Mouse (Mus musculus): Measurements from ENCODE around the gene Cyth2. TPM values are rescaled to one million over a fixed set of nuclear protein-coding genes. Genes with fewer than 3 reads are reported as not detected.

The Cyth2 gene
- polyA plus RNA-seq, 1 experiment from 2014 or later = 194 TPM

- H3K9me3 ChIP-seq (ENCODE audit: control insufficient read depth, low read length) = no peaks in the 10 kb centered on the region
- peak; percentile 51 for DNase-seq (ENCODE audit: low spot score)
- no peak overlapping the region for H3K4me2 ChIP-seq (ENCODE audit: low read depth, low read length, severe bottlenecking)
- H3K27ac ChIP-seq (ENCODE audit: low read depth, low read length) = no peak overlapping the region
- peaks cover 37% of the 10 kb centered on the region for H3K36me3 ChIP-seq (ENCODE audit: control insufficient read depth, insufficient read depth, low read length)
- no peaks in the 10 kb centered on the region for H3K27me3 ChIP-seq (ENCODE audit: control insufficient read depth, insufficient read depth, low read length)
- 70% methylated on average over 5 of the region's 5 CpGs for WGBS
- 0 out of 2 replicates have a peak, but pooled peaks cover 2% of the 10 kb centered on the region for H3K4me1 ChIP-seq (replicated peaks; ENCODE audit: control insufficient read depth, insufficient read depth, low read length)
- no peak overlapping the region for H3K9ac ChIP-seq (ENCODE audit: low read length)
- no peak for ATAC-seq (replicated peaks; ENCODE audit: low FRiP score)
- H3K4me3 ChIP-seq (ENCODE audit: low read depth, low read length) = no peak overlapping the region
Measured at GRCm38 (mm10) chr7:45805941-45806340, 8.4 kb downstream of the Cyth2 start.

- no peak for DNase-seq (ENCODE audit: low spot score)
- ATAC-seq (replicated peaks; ENCODE audit: low FRiP score) = no peak
- H3K4me2 ChIP-seq (ENCODE audit: low read depth, low read length, severe bottlenecking) = no peak overlapping the region
- peaks cover 7% of the 10 kb centered on the region for H3K36me3 ChIP-seq (ENCODE audit: control insufficient read depth, insufficient read depth, low read length)
- no peaks in the 10 kb centered on the region for H3K9me3 ChIP-seq (ENCODE audit: control insufficient read depth, low read length)
- WGBS = 90% methylated on average over 6 of the region's 6 CpGs
- peaks cover 7% of the 10 kb centered on the region; the same call in 1 of the 2 replicates for H3K27me3 ChIP-seq (ENCODE audit: control insufficient read depth, insufficient read depth, low read length)
- H3K9ac ChIP-seq (ENCODE audit: low read length) = no peak overlapping the region
- H3K4me3 ChIP-seq (ENCODE audit: low read depth, low read length) = no peak overlapping the region
- peaks cover 16% of the 10 kb centered on the region for H3K4me1 ChIP-seq (replicated peaks; ENCODE audit: control insufficient read depth, insufficient read depth, low read length)
- H3K27ac ChIP-seq (ENCODE audit: low read depth, low read length) = no peak overlapping the region
Measured at GRCm38 (mm10) chr7:45802551-45802950, 11.8 kb downstream of the Cyth2 start.

- Histone ChIP-seq H3K36me3 (ENCODE audit: control insufficient read depth, insufficient read depth, low read length) (peaks cover 2% of the 10 kb centered on the region; the same call in 1 of the 2 replicates), H3K27me3 (ENCODE audit: control insufficient read depth, insufficient read depth, low read length) (peaks cover 14% of the 10 kb centered on the region), H3K27ac (ENCODE audit: low read depth, low read length) (no peak overlapping the region), H3K4me2 (ENCODE audit: low read depth, low read length, severe bottlenecking) (no peak overlapping the region), H3K9me3 (ENCODE audit: control insufficient read depth, low read length) (no peaks in the 10 kb centered on the region), H3K9ac (ENCODE audit: low read length) (no peak overlapping the region), H3K4me1 (replicated peaks; ENCODE audit: control insufficient read depth, insufficient read depth, low read length) (peaks cover 14% of the 10 kb centered on the region), H3K4me3 (ENCODE audit: low read depth, low read length) (no peak overlapping the region)
- ATAC-seq (replicated peaks; ENCODE audit: low FRiP score) = peak; percentile 44; the same call in 1 of the 2 replicates
- 5% methylated on average over 12 of the region's 12 CpGs for WGBS
- DNase-seq (ENCODE audit: low spot score) = peak; percentile 96
Measured at GRCm38 (mm10) chr7:45801348-45801747, 13.0 kb downstream of the Cyth2 start.

- peaks cover 14% of the 10 kb centered on the region for H3K27me3 ChIP-seq (ENCODE audit: control insufficient read depth, insufficient read depth, low read length)
- no peak overlapping the region for H3K4me2 ChIP-seq (ENCODE audit: low read depth, low read length, severe bottlenecking)
- H3K4me3 ChIP-seq (ENCODE audit: low read depth, low read length) = no peak overlapping the region
- no peak overlapping the region for H3K27ac ChIP-seq (ENCODE audit: low read depth, low read length)
- peaks cover 14% of the 10 kb centered on the region for H3K4me1 ChIP-seq (replicated peaks; ENCODE audit: control insufficient read depth, insufficient read depth, low read length)
- H3K9ac ChIP-seq (ENCODE audit: low read length) = no peak overlapping the region
- DNase-seq (ENCODE audit: low spot score) (peak; percentile 63), ATAC-seq (replicated peaks; ENCODE audit: low FRiP score) (0 out of 2 replicates have a peak, but pooled peaks have one; percentile 6)
- 19% methylated on average over 23 of the region's 25 CpGs for WGBS
- no peaks in the 10 kb centered on the region for H3K9me3 ChIP-seq (ENCODE audit: control insufficient read depth, low read length)
- H3K36me3 ChIP-seq (ENCODE audit: control insufficient read depth, insufficient read depth, low read length) = peaks cover 2% of the 10 kb centered on the region; the same call in 1 of the 2 replicates
Measured at GRCm38 (mm10) chr7:45800546-45801204, 13.7 kb downstream of the Cyth2 start.

GRCm38 (mm10) chr7:45800001-45800400 is 14.4 kb downstream of the Cyth2 start:
- no peak overlapping the region for H3K4me2 ChIP-seq (ENCODE audit: low read depth, low read length, severe bottlenecking)
- no peak for ATAC-seq (replicated peaks; ENCODE audit: low FRiP score)
- H3K27ac ChIP-seq (ENCODE audit: low read depth, low read length) = no peak overlapping the region
- no peak for DNase-seq (ENCODE audit: low spot score)
- peaks cover 2% of the 10 kb centered on the region; the same call in 1 of the 2 replicates for H3K36me3 ChIP-seq (ENCODE audit: control insufficient read depth, insufficient read depth, low read length)
- WGBS = 39% methylated on average over 7 of the region's 7 CpGs
- no peaks in the 10 kb centered on the region for H3K9me3 ChIP-seq (ENCODE audit: control insufficient read depth, low read length)
- no peak overlapping the region for H3K9ac ChIP-seq (ENCODE audit: low read length)
- H3K4me1 ChIP-seq (replicated peaks; ENCODE audit: control insufficient read depth, insufficient read depth, low read length) = peaks cover 14% of the 10 kb centered on the region
- peaks cover 14% of the 10 kb centered on the region for H3K27me3 ChIP-seq (ENCODE audit: control insufficient read depth, insufficient read depth, low read length)
- no peak overlapping the region for H3K4me3 ChIP-seq (ENCODE audit: low read depth, low read length)

- ATAC-seq (replicated peaks; ENCODE audit: low FRiP score) (no peak), DNase-seq (ENCODE audit: low spot score) (no peak)
- WGBS = 51% methylated on average over 7 of the region's 7 CpGs
- H3K9ac ChIP-seq (ENCODE audit: low read length) = no peak overlapping the region; the same call in 1 of the 2 replicates
- H3K36me3 ChIP-seq (ENCODE audit: control insufficient read depth, insufficient read depth, low read length) = peaks cover 2% of the 10 kb centered on the region; the same call in 1 of the 2 replicates
- H3K27me3 ChIP-seq (ENCODE audit: control insufficient read depth, insufficient read depth, low read length) = peaks cover 14% of the 10 kb centered on the region
- no peaks in the 10 kb centered on the region for H3K9me3 ChIP-seq (ENCODE audit: control insufficient read depth, low read length)
- H3K4me1 ChIP-seq (replicated peaks; ENCODE audit: control insufficient read depth, insufficient read depth, low read length) = peaks cover 14% of the 10 kb centered on the region
- no peak overlapping the region for H3K27ac ChIP-seq (ENCODE audit: low read depth, low read length)
- no peak overlapping the region for H3K4me2 ChIP-seq (ENCODE audit: low read depth, low read length, severe bottlenecking)
- H3K4me3 ChIP-seq (ENCODE audit: low read depth, low read length) = no peak overlapping the region
Measured at GRCm38 (mm10) chr7:45798931-45799330, 15.4 kb downstream of the Cyth2 start.

- DNase-seq (ENCODE audit: low spot score) = peak; percentile 59
- H3K9me3 ChIP-seq (ENCODE audit: control insufficient read depth, low read length) = no peaks in the 10 kb centered on the region
- WGBS = 2% methylated on average over 19 of the region's 19 CpGs
- peaks cover 14% of the 10 kb centered on the region for H3K27me3 ChIP-seq (ENCODE audit: control insufficient read depth, insufficient read depth, low read length)
- ATAC-seq (replicated peaks; ENCODE audit: low FRiP score) = no peak
- H3K27ac ChIP-seq (ENCODE audit: low read depth, low read length) = no peak overlapping the region
- H3K4me3 ChIP-seq (ENCODE audit: low read depth, low read length) = peak overlapping the region; percentile 29
- peaks cover 2% of the 10 kb centered on the region; the same call in 1 of the 2 replicates for H3K36me3 ChIP-seq (ENCODE audit: control insufficient read depth, insufficient read depth, low read length)
- H3K4me2 ChIP-seq (ENCODE audit: low read depth, low read length, severe bottlenecking) = peak overlapping the region; percentile 63
- H3K4me1 ChIP-seq (replicated peaks; ENCODE audit: control insufficient read depth, insufficient read depth, low read length) = peaks cover 14% of the 10 kb centered on the region
- peak overlapping the region; percentile 53 for H3K9ac ChIP-seq (ENCODE audit: low read length)
Measured at GRCm38 (mm10) chr7:45798511-45798836, 15.9 kb downstream of the Cyth2 start.

- Histone ChIP-seq H3K4me2 (ENCODE audit: low read depth, low read length, severe bottlenecking) (peak overlapping the region; percentile 63), H3K27ac (ENCODE audit: low read depth, low read length) (no peak overlapping the region), H3K36me3 (ENCODE audit: control insufficient read depth, insufficient read depth, low read length) (peaks cover 2% of the 10 kb centered on the region; the same call in 1 of the 2 replicates), H3K27me3 (ENCODE audit: control insufficient read depth, insufficient read depth, low read length) (peaks cover 14% of the 10 kb centered on the region), H3K4me1 (replicated peaks; ENCODE audit: control insufficient read depth, insufficient read depth, low read length) (peaks cover 14% of the 10 kb centered on the region), H3K9me3 (ENCODE audit: control insufficient read depth, low read length) (no peaks in the 10 kb centered on the region), H3K9ac (ENCODE audit: low read length) (peak overlapping the region; percentile 53), H3K4me3 (ENCODE audit: low read depth, low read length) (peak overlapping the region; percentile 29)
- WGBS = 1% methylated on average over 58 of the region's 60 CpGs
- DNase-seq (ENCODE audit: low spot score) (peak; percentile 61), ATAC-seq (replicated peaks; ENCODE audit: low FRiP score) (no peak)
Measured at GRCm38 (mm10) chr7:45797661-45798510, 16.5 kb downstream of the Cyth2 start.

Measured in forebrain, embryonic 11.5 days (tissue).